Mouse (Mus musculus) olfactory bulb, adult 2 months (tissue): ENCODE results near the gene Mtus2. TPM values are rescaled to one million over a fixed set of nuclear protein-coding genes. Genes with fewer than 3 reads are reported as not detected.

Experiments
- H3K27ac ChIP-seq: fragments of 200-500 bp; 2 replicates; pipeline ENCODE4 v1.5.1; 2012; ENCODE audit warnings: low read depth, low read length; ENCODE audit not compliant: insufficient read depth
- H3K4me1 ChIP-seq: fragments of 200-500 bp; 2 replicates; pipeline ENCODE4 v1.6.1; 2012; ENCODE audit warnings: low read length; ENCODE audit not compliant: control insufficient read depth, insufficient read depth
- H3K4me3 ChIP-seq: fragments of 200-500 bp; 2 replicates; pipeline ENCODE4 v1.5.1; 2012; ENCODE audit warnings: mild to moderate bottlenecking, low read depth, low read length, moderate library complexity; ENCODE audit not compliant: insufficient read depth
- CTCF ChIP-seq: fragments of 200-500 bp; IDR thresholded peaks from 2 replicates; pipeline ENCODE4 v1.5.1; 2012; ENCODE audit warnings: low read depth, mild to moderate bottlenecking, low read length, moderate library complexity; ENCODE audit not compliant: insufficient read depth
- POLR2A ChIP-seq: fragments of 200-500 bp; IDR thresholded peaks from 2 replicates; pipeline ENCODE4 v1.6.1; 2012; ENCODE audit warnings: mild to moderate bottlenecking, low read depth, low read length, moderate library complexity; ENCODE audit not compliant: insufficient read depth
- WGBS: fragments of 180-500 bp; shearing (Covaris S2); methylation state at CpG from one replicate; pipeline ENCODE4 v1.1.7; 2018; 5-methylcytosine and 5-hydroxymethylcytosine counted together
- polyA plus RNA-seq: library from polyadenylated mRNA; stranded (reverse); fragments of >200 nt; gene quantifications from 2 replicates; pipeline ENCODE4 v1.2.4, GENCODE M21; 2012; ENCODE audit warnings: low replicate concordance; ENCODE audit not compliant: missing spikeins, insufficient read depth, insufficient read length

Mtus2 gene
- polyA plus RNA-seq, 1 experiment, result not detected

DNA sequence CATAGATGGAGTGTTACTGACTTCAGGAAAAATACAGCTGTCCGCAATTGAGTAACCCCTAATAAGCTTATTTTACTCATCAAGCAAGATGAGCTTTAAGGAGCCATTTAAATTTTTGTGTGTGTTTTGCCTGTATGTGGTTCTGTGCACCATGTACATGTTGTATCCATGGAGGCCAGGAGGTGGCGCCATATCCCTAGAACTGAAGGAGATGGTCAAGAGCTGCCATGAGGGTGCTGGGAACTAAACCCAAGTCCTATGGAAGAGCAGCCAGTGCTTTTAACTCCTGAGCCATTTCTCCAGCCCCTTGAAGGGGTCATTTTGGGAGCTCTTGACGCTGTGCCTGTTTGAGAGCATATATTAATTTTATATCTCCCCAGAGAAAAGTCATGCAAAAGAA lies 122.6 kb downstream of the Mtus2 start:
- TF ChIP-seq CTCF, result no peak
- TF ChIP-seq POLR2A, result no peak
- WGBS, result 87% methylated on average over 3 of the region's 3 CpGs
- H3K4me3 ChIP-seq, result no peak overlapping the region
- H3K4me1 ChIP-seq, result peaks cover 17% of the 10 kb centered on the region
- no peak overlapping the region for H3K27ac ChIP-seq

GRCm38 (mm10) chr5:148083541-148083940 lies 126.4 kb downstream of the Mtus2 start:
- 97% methylated on average over 1 of the region's 1 CpGs for WGBS
- Histone ChIP-seq H3K4me1 (no peaks in the 10 kb centered on the region; the same call in 1 of the 2 replicates), H3K27ac (no peak overlapping the region), H3K4me3 (no peak overlapping the region)
- TF ChIP-seq CTCF, result no peak
- TF ChIP-seq POLR2A, result no peak

- no peak overlapping the region for H3K27ac ChIP-seq
- WGBS, result 84% methylated on average over 5 of the region's 5 CpGs
- H3K4me3 ChIP-seq, result no peak overlapping the region
- TF ChIP-seq CTCF (no peak), POLR2A (no peak)
- peaks cover 2% of the 10 kb centered on the region for H3K4me1 ChIP-seq
Observed at GRCm38 (mm10) chr5:148084766-148085165, 127.6 kb downstream of the Mtus2 start.

GRCm38 (mm10) chr5:148087796-148088195 lies 130.7 kb downstream of the Mtus2 start:
- Histone ChIP-seq H3K4me1 (peaks cover 12% of the 10 kb centered on the region), H3K4me3 (no peak overlapping the region), H3K27ac (peak overlapping the region; percentile 5)
- WGBS, result 19% methylated on average over 3 of the region's 3 CpGs
- TF ChIP-seq POLR2A (no peak), CTCF (no peak)

DNA sequence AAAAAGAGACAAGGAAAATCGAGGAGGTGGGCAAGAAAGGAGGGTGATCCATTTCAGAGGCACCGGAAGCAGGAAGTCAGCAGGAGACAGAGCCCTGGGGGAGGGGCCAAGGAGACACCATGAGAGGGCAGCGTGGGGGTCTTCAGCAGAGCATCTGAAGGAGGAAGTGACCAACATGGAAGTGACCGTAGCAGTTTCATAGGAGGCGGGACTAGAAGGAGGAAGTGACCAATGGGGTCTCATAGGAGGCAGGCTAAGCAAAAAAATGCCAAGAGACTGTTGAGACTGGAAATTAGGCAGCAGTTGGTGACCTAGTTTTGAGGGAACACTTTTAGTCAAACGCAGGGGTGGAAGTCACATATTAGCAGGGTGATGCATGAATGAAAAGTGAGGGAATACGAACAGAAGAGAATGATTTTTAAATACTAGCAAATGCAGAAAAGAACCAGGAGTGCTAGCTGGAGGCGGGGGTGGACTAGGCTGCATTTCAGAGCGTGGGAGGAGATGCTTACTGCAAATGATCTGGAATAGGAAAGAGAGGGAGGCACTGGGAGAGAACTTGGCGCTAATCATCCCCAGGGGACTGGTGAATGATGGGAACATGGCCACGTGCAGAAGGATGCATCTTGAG lies 133.2 kb downstream of the Mtus2 start:
- WGBS, result 48% methylated on average over 11 of the region's 11 CpGs

GRCm38 (mm10) chr5:148094640-148095039 lies 137.5 kb downstream of the Mtus2 start:
- H3K27ac ChIP-seq, result no peak overlapping the region
- H3K4me3 ChIP-seq, result no peak overlapping the region
- TF ChIP-seq CTCF (no peak), POLR2A (no peak)
- peaks cover 14% of the 10 kb centered on the region for H3K4me1 ChIP-seq
- WGBS, result 44% methylated on average over 10 of the region's 10 CpGs

More for the DNA sequence above, 133.2 kb downstream of the Mtus2 start:
- H3K4me1 ChIP-seq, result peaks cover 15% of the 10 kb centered on the region
- H3K27ac ChIP-seq, result peak overlapping the region; percentile 24; the same call in 1 of the 2 replicates
- no peak for TF ChIP-seq CTCF
- TF ChIP-seq POLR2A, result no peak
- H3K4me3 ChIP-seq, result no peak overlapping the region

- Histone ChIP-seq H3K4me3 (no peak overlapping the region), H3K27ac (no peak overlapping the region), H3K4me1 (peaks cover 3% of the 10 kb centered on the region; the same call in 1 of the 2 replicates)
- no peak for TF ChIP-seq POLR2A
- no peak for TF ChIP-seq CTCF
- WGBS, result 90% methylated on average over 9 of the region's 9 CpGs
Observed at GRCm38 (mm10) chr5:148099356-148099755, 142.2 kb downstream of the Mtus2 start.

GRCm38 (mm10) chr5:148107324-148107723 lies 150.2 kb downstream of the Mtus2 start:
- 94% methylated on average over 6 of the region's 6 CpGs for WGBS
- TF ChIP-seq POLR2A (no peak), CTCF (no peak)
- Histone ChIP-seq H3K4me3 (no peak overlapping the region), H3K27ac (no peak overlapping the region), H3K4me1 (no peaks in the 10 kb centered on the region)

DNA sequence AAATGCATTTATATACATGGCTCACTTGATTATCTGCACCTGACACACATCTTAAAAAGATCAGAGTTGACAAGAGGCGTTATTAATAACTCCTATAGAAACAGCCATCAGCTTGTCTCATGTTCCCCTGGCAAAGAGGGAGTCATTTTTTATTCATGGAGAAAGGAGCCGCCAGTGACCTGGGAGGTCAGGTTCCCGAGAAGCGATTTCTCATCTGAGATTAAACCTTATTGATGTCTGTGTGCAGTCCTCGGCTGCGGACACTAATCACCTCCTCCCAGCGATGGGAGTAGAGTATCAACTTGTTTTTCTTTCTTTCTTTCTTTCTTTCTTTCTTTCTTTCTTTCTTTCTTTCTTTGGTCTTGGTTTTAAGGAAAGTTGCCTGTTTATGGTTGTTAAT lies 150.8 kb downstream of the Mtus2 start:
- H3K27ac ChIP-seq, result no peak overlapping the region
- TF ChIP-seq POLR2A (no peak), CTCF (no peak)
- H3K4me1 ChIP-seq, result no peaks in the 10 kb centered on the region
- WGBS, result 76% methylated on average over 7 of the region's 7 CpGs
- H3K4me3 ChIP-seq, result no peak overlapping the region

DNA sequence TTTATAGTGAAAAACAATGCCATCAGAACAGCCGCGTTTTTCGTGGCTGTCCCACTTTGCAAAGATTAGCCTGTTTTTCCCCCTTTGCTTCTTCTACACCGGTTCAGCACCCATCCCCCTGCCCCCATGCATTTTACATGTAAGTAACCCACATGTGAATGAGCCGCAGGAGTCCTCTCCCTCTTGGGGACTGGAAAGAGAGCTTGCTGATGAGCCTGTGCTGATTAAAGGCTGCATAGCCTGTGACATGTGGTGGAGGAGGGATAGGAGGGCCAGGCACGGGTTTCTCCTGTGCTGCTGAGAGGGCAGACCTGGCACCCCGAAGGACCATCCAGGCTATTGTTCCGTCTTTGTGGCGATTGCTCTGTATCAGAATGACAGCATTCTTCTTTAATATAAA lies 151.2 kb downstream of the Mtus2 start:
- WGBS, result 71% methylated on average over 9 of the region's 9 CpGs
- Histone ChIP-seq H3K27ac (no peak overlapping the region), H3K4me1 (no peaks in the 10 kb centered on the region), H3K4me3 (no peak overlapping the region)
- no peak for TF ChIP-seq CTCF
- no peak for TF ChIP-seq POLR2A
